Mouse (Mus musculus): Measurements from ENCODE around the gene Aldh9a1. TPM values are rescaled to one million over a fixed set of nuclear protein-coding genes. Genes with fewer than 3 reads are reported as not detected.

Aldh9a1 gene
- polyA plus RNA-seq, 1 experiment from 2014 or later, result 72.7 TPM

GRCm38 (mm10) chr1:167374003-167374784 is 24.4 kb downstream of the Aldh9a1 start:
- ATAC-seq (ENCODE audit: insufficient read depth), result peak; percentile 72
- WGBS (ENCODE audit: insufficient replicate concordance), result 28% methylated on average over 15 of the region's 15 CpGs
- Histone ChIP-seq H3K4me2 (peak overlapping the region; percentile 59), H3K4me1 (replicated peaks) (peaks cover 80% of the 10 kb centered on the region), H3K27ac (replicated peaks) (peak overlapping the region; percentile 82), H3K36me3 (replicated peaks) (peaks cover 98% of the 10 kb centered on the region), H3K9ac (peak overlapping the region; percentile 34; the same call in 1 of the 2 replicates), H3K27me3 (no peaks in the 10 kb centered on the region), H3K9me3 (replicated peaks) (no peaks in the 10 kb centered on the region), H3K4me3 (replicated peaks) (peak overlapping the region; percentile 37)

GRCm38 (mm10) chr1:167374942-167375341 is 25.2 kb downstream of the Aldh9a1 start:
- Histone ChIP-seq H3K36me3 (replicated peaks) (peaks cover 99% of the 10 kb centered on the region), H3K27ac (replicated peaks) (peak overlapping the region; percentile 82), H3K9ac (peak overlapping the region; percentile 34; the same call in 1 of the 2 replicates), H3K9me3 (replicated peaks) (no peaks in the 10 kb centered on the region), H3K4me1 (replicated peaks) (peaks cover 80% of the 10 kb centered on the region), H3K4me3 (replicated peaks) (peak overlapping the region; percentile 37), H3K27me3 (no peaks in the 10 kb centered on the region), H3K4me2 (peak overlapping the region; percentile 59)
- ATAC-seq (ENCODE audit: insufficient read depth), result peak; percentile 16
- WGBS (ENCODE audit: insufficient replicate concordance), result 63% methylated on average over 2 of the region's 2 CpGs

- no peak overlapping the region for H3K4me3 ChIP-seq (replicated peaks)
- no peak overlapping the region for H3K9ac ChIP-seq
- no peak overlapping the region for H3K4me2 ChIP-seq
- no peak for ATAC-seq (ENCODE audit: insufficient read depth)
- H3K27me3 ChIP-seq, result no peaks in the 10 kb centered on the region
- 72% methylated on average over 6 of the region's 6 CpGs for WGBS (ENCODE audit: insufficient replicate concordance)
- peaks cover 82% of the 10 kb centered on the region for H3K36me3 ChIP-seq (replicated peaks)
- H3K27ac ChIP-seq (replicated peaks), result peak overlapping the region; percentile 66
- H3K9me3 ChIP-seq (replicated peaks), result no peaks in the 10 kb centered on the region
- peaks cover 91% of the 10 kb centered on the region for H3K4me1 ChIP-seq (replicated peaks)
Measured at GRCm38 (mm10) chr1:167378019-167378418, 28.2 kb downstream of the Aldh9a1 start.

GRCm38 (mm10) chr1:167379751-167380150 is 30.0 kb downstream of the Aldh9a1 start:
- peaks cover 64% of the 10 kb centered on the region for H3K36me3 ChIP-seq (replicated peaks)
- no peak for ATAC-seq (ENCODE audit: insufficient read depth)
- WGBS (ENCODE audit: insufficient replicate concordance), result 88% methylated on average over 5 of the region's 5 CpGs
- H3K4me3 ChIP-seq (replicated peaks), result no peak overlapping the region
- H3K4me1 ChIP-seq (replicated peaks), result peaks cover 97% of the 10 kb centered on the region
- H3K9me3 ChIP-seq (replicated peaks), result no peaks in the 10 kb centered on the region
- no peak overlapping the region for H3K4me2 ChIP-seq
- no peaks in the 10 kb centered on the region for H3K27me3 ChIP-seq
- H3K9ac ChIP-seq, result 0 out of 2 replicates have a peak overlapping the region, but pooled peaks have one; percentile 12
- peak overlapping the region; percentile 53; the same call in 1 of the 2 replicates for H3K27ac ChIP-seq (replicated peaks)

DNA sequence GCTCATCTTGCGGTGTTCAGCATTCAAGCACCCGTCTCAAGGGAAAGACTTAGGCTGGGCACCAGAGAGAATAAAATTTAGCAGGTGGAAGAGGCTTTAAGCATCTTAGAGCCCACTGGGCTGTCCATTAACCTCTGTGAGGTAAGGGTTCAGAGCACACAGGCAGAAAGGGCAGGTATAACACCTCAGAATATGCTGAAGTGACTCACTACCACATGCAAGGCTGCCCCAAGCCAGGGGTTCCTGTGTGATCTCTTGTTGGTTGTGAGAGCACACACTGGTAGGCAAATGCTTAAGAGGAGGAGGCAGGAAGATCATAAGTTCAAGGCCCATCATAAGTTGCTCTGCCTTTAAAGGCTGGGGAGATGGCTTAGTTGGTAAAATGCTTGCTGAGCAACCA is 30.4 kb downstream of the Aldh9a1 start:
- peaks cover 60% of the 10 kb centered on the region for H3K36me3 ChIP-seq (replicated peaks)
- peaks cover 97% of the 10 kb centered on the region for H3K4me1 ChIP-seq (replicated peaks)
- no peak for ATAC-seq (ENCODE audit: insufficient read depth)
- 0 out of 2 replicates have a peak overlapping the region, but pooled peaks have one; percentile 12 for H3K9ac ChIP-seq
- no peak overlapping the region; the same call in 1 of the 2 replicates for H3K4me2 ChIP-seq
- H3K27ac ChIP-seq (replicated peaks), result peak overlapping the region; percentile 53
- no peaks in the 10 kb centered on the region for H3K9me3 ChIP-seq (replicated peaks)
- H3K27me3 ChIP-seq, result no peaks in the 10 kb centered on the region
- 96% methylated on average over 2 of the region's 2 CpGs for WGBS (ENCODE audit: insufficient replicate concordance)
- H3K4me3 ChIP-seq (replicated peaks), result no peak overlapping the region

DNA sequence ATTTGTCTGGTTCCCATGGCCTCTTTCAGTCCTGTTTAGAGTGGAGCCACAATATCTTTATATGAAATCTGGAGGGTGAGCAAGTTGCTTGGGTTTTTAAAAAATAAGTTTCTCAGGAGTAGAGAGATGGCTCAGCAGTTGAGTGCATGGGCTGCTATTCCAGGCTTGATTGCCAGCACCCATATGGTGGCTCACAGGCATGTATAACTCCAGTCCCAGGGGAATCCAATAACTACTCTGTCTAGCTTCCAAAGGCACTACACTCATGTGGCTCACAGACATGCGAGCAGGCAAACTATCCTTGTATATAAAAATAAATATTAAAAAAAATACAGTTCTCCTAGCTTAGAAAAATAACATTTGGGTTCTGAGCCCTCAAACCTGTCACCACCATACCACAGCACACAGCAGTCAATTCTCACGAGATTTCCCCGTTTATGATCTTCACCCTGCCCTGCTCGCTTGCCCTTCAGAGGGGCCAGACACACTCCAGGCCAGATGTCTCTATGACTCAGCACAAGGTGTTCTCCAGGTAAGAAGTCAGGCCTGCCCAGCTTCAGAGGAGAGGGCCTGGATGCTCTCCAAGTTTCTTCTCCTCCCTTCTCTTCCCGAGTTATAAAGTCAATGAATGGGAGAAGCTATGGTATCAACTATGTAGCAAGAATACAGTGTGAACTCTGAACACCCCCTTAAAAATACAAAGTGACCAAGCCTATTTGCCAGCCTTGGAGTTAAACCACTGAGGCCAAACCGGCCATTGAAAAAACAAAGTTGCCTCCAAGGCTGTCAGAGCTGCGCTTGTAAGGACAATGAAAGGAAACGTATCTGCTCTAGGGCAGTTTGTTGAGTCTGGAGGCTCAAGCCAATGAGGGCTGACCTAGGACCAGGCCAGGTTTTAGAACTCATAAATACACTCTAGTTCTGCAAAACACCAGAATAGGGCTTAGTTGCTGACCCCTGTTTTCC is 31.5 kb downstream of the Aldh9a1 start:
- Histone ChIP-seq H3K4me1 (replicated peaks) (peaks cover 96% of the 10 kb centered on the region), H3K36me3 (replicated peaks) (peaks cover 55% of the 10 kb centered on the region), H3K4me3 (replicated peaks) (no peak overlapping the region), H3K4me2 (peak overlapping the region; percentile 66), H3K27me3 (no peaks in the 10 kb centered on the region), H3K9ac (no peak overlapping the region), H3K27ac (replicated peaks) (peak overlapping the region; percentile 97), H3K9me3 (replicated peaks) (no peaks in the 10 kb centered on the region)
- no peak for ATAC-seq (ENCODE audit: insufficient read depth)
- 78% methylated on average over 8 of the region's 8 CpGs for WGBS (ENCODE audit: insufficient replicate concordance)

GRCm38 (mm10) chr1:167382316-167382715 is 32.5 kb downstream of the Aldh9a1 start:
- H3K4me1 ChIP-seq (replicated peaks), result peaks cover 96% of the 10 kb centered on the region
- H3K27me3 ChIP-seq, result no peaks in the 10 kb centered on the region
- peak overlapping the region; percentile 66 for H3K4me2 ChIP-seq
- peaks cover 48% of the 10 kb centered on the region for H3K36me3 ChIP-seq (replicated peaks)
- no peak for ATAC-seq (ENCODE audit: insufficient read depth)
- no peak overlapping the region; the same call in 1 of the 2 replicates for H3K4me3 ChIP-seq (replicated peaks)
- no peaks in the 10 kb centered on the region for H3K9me3 ChIP-seq (replicated peaks)
- peak overlapping the region; percentile 97 for H3K27ac ChIP-seq (replicated peaks)
- 0 out of 2 replicates have a peak overlapping the region, but pooled peaks have one; percentile 10 for H3K9ac ChIP-seq
- 24% methylated on average over 7 of the region's 7 CpGs for WGBS (ENCODE audit: insufficient replicate concordance)

- 57% methylated on average over 5 of the region's 5 CpGs for WGBS (ENCODE audit: insufficient replicate concordance)
- peak overlapping the region; percentile 97 for H3K27ac ChIP-seq (replicated peaks)
Measured at GRCm38 (mm10) chr1:167382763-167383162, 33.0 kb downstream of the Aldh9a1 start.

DNA sequence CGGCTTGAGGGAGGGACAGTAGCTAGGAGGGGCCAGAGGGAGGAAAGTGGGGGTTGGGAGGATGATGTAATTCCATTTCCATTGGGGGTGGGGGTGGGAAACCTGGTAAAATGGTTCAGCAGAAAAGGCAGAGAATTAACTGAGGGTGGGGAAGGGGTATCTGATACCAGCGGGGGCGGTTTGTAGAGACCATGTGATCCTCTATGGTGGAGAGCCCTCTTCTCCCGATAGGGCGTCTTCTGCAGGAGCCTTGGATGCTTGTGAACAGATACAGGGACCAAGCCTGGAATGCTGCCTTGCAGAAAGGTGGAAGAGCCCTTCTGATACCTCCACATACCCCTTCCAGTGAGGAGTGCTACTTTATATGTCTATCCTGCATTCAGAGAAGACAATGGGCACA is 33.4 kb downstream of the Aldh9a1 start:
- Histone ChIP-seq H3K9ac (peak overlapping the region; percentile 32), H3K4me3 (replicated peaks) (peak overlapping the region; percentile 32), H3K36me3 (replicated peaks) (peaks cover 46% of the 10 kb centered on the region), H3K9me3 (replicated peaks) (no peaks in the 10 kb centered on the region), H3K4me1 (replicated peaks) (peaks cover 97% of the 10 kb centered on the region), H3K4me2 (peak overlapping the region; percentile 66), H3K27ac (replicated peaks) (peak overlapping the region; percentile 97), H3K27me3 (no peaks in the 10 kb centered on the region)
- 70% methylated on average over 5 of the region's 5 CpGs for WGBS (ENCODE audit: insufficient replicate concordance)
- no peak for ATAC-seq (ENCODE audit: insufficient read depth)

More at GRCm38 (mm10) chr1:167382763-167383162, 33.0 kb downstream of the Aldh9a1 start:
- H3K4me2 ChIP-seq, result peak overlapping the region; percentile 66
- peak overlapping the region; percentile 32; the same call in 1 of the 2 replicates for H3K9ac ChIP-seq
- peak overlapping the region; percentile 10 for H3K4me3 ChIP-seq (replicated peaks)
- H3K9me3 ChIP-seq (replicated peaks), result no peaks in the 10 kb centered on the region
- peaks cover 46% of the 10 kb centered on the region for H3K36me3 ChIP-seq (replicated peaks)
- peaks cover 96% of the 10 kb centered on the region for H3K4me1 ChIP-seq (replicated peaks)
- H3K27me3 ChIP-seq, result no peaks in the 10 kb centered on the region
- no peak for ATAC-seq (ENCODE audit: insufficient read depth)

GRCm38 (mm10) chr1:167384156-167384555 is 34.4 kb downstream of the Aldh9a1 start:
- 16% methylated on average over 3 of the region's 3 CpGs for WGBS (ENCODE audit: insufficient replicate concordance)
- H3K27ac ChIP-seq (replicated peaks), result peak overlapping the region; percentile 97
- H3K9ac ChIP-seq, result peak overlapping the region; percentile 50
- H3K4me3 ChIP-seq (replicated peaks), result peak overlapping the region; percentile 32
- H3K4me2 ChIP-seq, result peak overlapping the region; percentile 66
- no peaks in the 10 kb centered on the region for H3K27me3 ChIP-seq
- H3K4me1 ChIP-seq (replicated peaks), result peaks cover 97% of the 10 kb centered on the region
- peaks cover 46% of the 10 kb centered on the region for H3K36me3 ChIP-seq (replicated peaks)
- peak; percentile 99 for ATAC-seq (ENCODE audit: insufficient read depth)
- no peaks in the 10 kb centered on the region for H3K9me3 ChIP-seq (replicated peaks)

Measured in liver, embryonic 15.5 days (tissue).